Mouse (Mus musculus) left cerebral cortex, adult 2 months (tissue): ENCODE results near the gene Galntl6. TPM values are rescaled to one million over a fixed set of nuclear protein-coding genes. Genes with fewer than 3 reads are reported as not detected.
A peak's percentile ranks its signal among the peaks of the same experiment; 100 is the strongest.

Source experiments
- DNase-seq, 2 experiments: peaks; one replicate each; pipeline ENCODE4 v3.0.0; 2021 to 2022; ENCODE audit warnings: low spot score in 2 of 2, mixed read lengths in 1 of 2; ENCODE audit errors: extremely low spot score in 1 of 2
- H3K27ac ChIP-seq: fragments of 200-600 bp; 2 replicates; pipeline ENCODE4 v1.8.1; 2022
- H3K4me3 ChIP-seq: fragments of 200-600 bp; 2 replicates; pipeline ENCODE4 v1.8.1; 2022
- CTCF ChIP-seq: fragments of 200-600 bp; IDR thresholded peaks from 2 replicates; pipeline ENCODE4 v1.8.1; 2022; ENCODE audit warnings: antibody characterized with exemption, mild to moderate bottlenecking, moderate library complexity
- intact Hi-C: fragments of 180-260 bp; cut with DNase I; formaldehyde crosslinking; loops from one replicate; pipeline ENCODE4 v1.15.1; 2025
- total RNA-seq, 2 experiments: library from RNA; stranded (reverse); gene quantifications; 2 replicates each; pipeline ENCODE4 v1.2.3; 2021

Galntl6 gene
- total RNA-seq, 2 experiments from 2014 or later = 25.7 to 28.0 TPM

DNA sequence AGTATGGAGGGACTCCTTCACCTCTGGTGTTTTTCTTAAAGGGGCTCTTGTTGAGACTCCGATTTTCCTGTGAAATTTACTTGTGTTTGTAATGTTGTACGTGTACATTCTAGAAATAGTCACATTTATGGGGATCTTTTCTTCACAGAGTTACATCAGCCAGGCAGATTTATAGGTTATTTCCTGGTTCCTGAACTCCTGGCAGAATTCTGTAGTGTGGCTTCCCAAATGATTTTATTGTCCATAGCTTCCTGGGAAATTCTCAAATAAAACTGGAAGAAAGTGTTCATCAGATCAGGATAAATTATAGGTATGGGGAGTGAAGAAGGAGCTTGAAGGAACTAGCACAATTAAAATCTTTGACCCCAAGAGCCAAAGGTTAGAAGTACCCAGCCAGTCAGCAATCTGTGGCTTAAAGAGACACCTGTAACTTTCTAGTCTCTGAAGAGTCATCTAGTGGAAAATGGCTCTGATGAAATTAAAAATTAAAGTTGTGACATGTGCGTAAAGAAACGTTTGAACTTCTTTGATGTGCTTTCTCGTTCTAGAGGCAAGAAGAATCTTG, 972.5 kb downstream of the Galntl6 start:
- TF ChIP-seq CTCF = no peak
- DNase-seq = no peak
- Histone ChIP-seq H3K27ac (no peak overlapping the region), H3K4me3 (peak overlapping the region; percentile 24; the same call in 1 of the 2 replicates)
- intact Hi-C loops = loop anchor here (2.0 to 5.0 kb wide), 2 partner anchors 147 to 629 kb away; no protein-coding TSS in a partner anchor

DNA sequence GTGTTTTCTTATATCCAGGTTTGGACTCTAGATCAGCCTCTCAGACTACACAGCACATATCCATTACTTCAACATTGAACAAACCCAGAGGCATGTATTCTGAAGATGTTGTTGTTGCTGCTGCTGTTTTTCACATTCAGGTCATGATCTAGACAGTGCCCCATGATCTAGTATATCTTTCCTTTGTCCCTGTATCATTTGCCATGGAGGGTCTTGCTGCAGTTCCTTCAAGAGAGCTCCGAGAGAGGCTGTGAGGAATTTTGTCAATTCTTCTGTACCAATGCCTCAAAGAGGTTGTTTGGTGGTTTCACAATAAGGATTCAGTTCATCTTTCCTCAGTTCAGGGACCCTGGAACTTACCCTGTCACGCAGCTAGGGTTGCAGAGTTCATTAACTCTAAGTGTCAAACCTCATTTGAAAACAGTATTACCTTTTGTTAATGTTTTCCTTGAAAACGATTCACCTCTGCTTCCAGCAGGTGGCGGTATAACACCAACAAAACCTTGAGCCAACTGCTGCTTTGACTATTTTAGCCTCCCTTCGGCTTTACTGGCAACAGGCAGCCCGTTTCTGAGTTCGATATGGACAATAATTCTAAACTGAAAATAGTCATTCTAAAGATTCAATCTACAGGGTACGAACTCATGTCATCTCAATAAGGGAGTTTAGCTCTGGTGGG, 973.1 kb downstream of the Galntl6 start:
- H3K27ac ChIP-seq = no peak overlapping the region
- peak; percentile 62 to 65 for DNase-seq
- H3K4me3 ChIP-seq = peak overlapping the region; percentile 24; the same call in 1 of the 2 replicates
- peak; percentile 90 for TF ChIP-seq CTCF
- intact Hi-C loops = loop anchor here (2.0 kb wide), 1 partner anchor 629 kb away; no protein-coding TSS in a partner anchor

DNA sequence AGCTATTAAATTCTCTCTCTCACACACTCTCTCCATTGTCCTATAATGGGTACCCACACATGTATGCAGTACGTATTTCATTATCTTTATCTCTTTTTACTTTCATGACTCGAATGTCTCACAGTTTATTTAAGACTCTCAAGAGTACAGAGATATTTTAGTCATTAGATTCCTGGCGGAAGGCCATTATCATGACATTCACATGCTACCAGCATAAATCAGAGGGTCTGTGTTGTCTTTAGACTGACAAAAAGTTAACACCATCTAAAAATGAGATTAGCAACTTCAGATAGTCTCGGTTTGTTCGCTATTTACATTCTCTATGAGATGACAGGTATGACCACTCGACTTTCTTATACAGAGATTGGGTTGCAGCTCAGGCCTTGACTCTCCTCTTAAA, 985.4 kb downstream of the Galntl6 start:
- DNase-seq = no peak
- Histone ChIP-seq H3K27ac (no peak overlapping the region), H3K4me3 (no peak overlapping the region)
- intact Hi-C loops = no loop called here
- no peak for TF ChIP-seq CTCF

- Histone ChIP-seq H3K27ac (no peak overlapping the region), H3K4me3 (no peak overlapping the region)
- intact Hi-C loops = no loop called here
- DNase-seq = no peak
- no peak for TF ChIP-seq CTCF
Measured at GRCm38 (mm10) chr8:57923556-57923955, 988.9 kb downstream of the Galntl6 start.

DNA sequence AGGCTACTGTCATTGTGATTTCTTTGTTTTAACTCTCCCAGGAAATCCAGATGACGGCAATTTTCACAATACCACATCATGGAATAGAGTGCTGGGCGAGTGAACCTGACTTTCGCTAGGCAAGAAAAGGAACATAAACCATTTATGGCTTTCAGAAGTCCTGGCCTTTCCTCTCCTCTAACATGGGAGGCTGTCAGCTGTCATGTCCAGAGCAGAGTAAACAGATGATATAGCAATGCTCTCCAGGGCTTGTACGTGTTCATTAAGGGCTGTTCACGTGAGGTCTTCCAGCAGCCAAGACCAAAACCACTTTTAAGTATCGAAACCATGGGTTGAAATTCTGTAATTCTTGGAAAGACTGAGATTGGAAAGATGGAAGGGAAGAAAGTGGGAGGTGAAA, 989.3 kb downstream of the Galntl6 start:
- intact Hi-C loops = no loop called here
- H3K4me3 ChIP-seq = no peak overlapping the region
- TF ChIP-seq CTCF = no peak
- H3K27ac ChIP-seq = no peak overlapping the region
- DNase-seq = no peak

DNA sequence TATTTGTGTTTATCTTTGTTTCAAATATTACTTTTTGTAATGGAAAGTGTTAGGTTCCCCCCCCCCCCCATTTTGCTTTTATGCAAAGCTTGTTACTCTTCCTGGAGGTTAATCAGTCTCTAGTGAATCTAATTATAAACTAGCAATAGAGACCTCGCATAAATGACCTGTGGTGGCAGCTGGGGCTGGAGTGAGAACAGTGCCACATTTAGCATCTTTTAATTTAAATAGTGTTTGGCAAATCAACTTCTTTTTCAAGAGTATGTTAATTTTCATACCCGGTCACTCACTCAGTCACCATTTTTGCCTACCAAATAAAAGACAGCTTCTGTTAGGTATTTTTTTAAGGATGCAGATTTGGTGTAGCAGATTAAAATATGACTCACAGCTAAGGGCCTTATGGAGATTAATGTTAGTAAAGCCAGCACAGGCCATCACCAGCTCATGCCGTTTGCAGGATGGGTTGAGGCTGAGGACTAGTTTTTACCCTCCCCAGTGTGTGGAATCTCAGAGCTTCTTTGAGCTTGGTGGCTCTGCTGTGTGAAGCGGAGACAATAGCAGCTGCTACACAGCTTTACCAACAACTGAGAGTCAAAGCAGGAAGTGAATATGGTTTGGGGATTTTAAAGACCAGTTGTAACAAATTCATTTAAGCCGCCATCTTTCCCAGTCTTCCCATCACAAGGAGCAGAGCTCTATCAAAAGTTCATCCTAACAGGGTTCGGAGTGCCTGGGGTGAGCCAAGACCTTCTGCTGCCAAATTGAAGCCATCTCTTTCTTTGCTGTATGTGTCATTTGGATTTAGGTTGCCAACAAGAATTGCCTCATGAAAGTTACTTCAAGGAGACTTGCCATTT, 990.0 kb downstream of the Galntl6 start:
- no peak overlapping the region for H3K27ac ChIP-seq
- no peak for DNase-seq
- no peak overlapping the region for H3K4me3 ChIP-seq
- no peak for TF ChIP-seq CTCF
- intact Hi-C loops = no loop called here

DNA sequence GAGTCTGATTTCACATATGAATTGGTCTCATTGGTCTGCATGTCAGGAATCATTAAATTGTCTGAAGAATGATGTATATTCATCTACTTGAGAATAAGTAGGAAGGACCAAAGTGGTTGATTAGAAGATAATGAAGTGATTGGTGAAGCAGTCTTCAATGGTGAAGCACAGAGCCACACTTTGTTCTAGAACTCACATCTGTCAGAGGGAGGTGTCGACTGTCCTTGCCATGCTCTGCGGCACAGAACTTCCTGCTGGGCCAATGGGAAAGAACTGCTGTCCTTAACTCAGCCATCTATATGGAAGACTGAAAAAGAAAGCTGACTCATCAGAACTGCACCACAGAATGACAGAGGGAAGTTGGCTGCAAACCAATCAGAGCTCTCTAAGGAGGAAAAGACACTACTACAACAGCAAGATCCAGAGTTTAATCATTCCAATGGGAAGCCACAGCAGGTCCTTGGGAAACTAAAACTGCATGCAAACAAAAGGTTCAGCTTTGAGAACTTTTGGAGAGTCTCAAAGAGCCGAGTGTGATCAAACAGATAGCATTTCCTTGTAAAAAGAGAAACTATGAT, 992.0 kb downstream of the Galntl6 start:
- intact Hi-C loops = no loop called here
- H3K4me3 ChIP-seq = no peak overlapping the region
- no peak overlapping the region for H3K27ac ChIP-seq
- TF ChIP-seq CTCF = no peak
- no peak for DNase-seq

- no peak for TF ChIP-seq CTCF
- DNase-seq = no peak
- intact Hi-C loops = no loop called here
- Histone ChIP-seq H3K4me3 (no peak overlapping the region), H3K27ac (no peak overlapping the region)
Measured at GRCm38 (mm10) chr8:57918720-57919640, 993.5 kb downstream of the Galntl6 start.

GRCm38 (mm10) chr8:57893360-57893759, 1019.1 kb downstream of the Galntl6 start:
- Histone ChIP-seq H3K4me3 (no peak overlapping the region), H3K27ac (peak overlapping the region; percentile 34; the same call in 1 of the 2 replicates)
- intact Hi-C loops = loop anchor here (5.0 kb wide), 1 partner anchor 439 kb away; no protein-coding TSS in a partner anchor
- TF ChIP-seq CTCF = no peak
- DNase-seq = no peak

GRCm38 (mm10) chr8:57892115-57892514, 1020.3 kb downstream of the Galntl6 start:
- TF ChIP-seq CTCF = no peak
- DNase-seq = no peak
- intact Hi-C loops = loop anchor here (5.0 kb wide), 1 partner anchor 440 kb away; no protein-coding TSS in a partner anchor
- 0 out of 2 replicates have a peak overlapping the region, but pooled peaks have one; percentile 36 for H3K27ac ChIP-seq
- H3K4me3 ChIP-seq = no peak overlapping the region
